Mouse (Mus musculus): ENCODE data around the gene BC003965.
"Not testable (repeated sequence)": the region's sequence is repeated elsewhere in the genome, so short reads cannot be mapped to it uniquely, and the experiment has no call there.

Gene BC003965

GRCm38 (mm10) chr17:25219492-25220295 lies 35.3 kb downstream of the BC003965 start:
- DNase-seq (ENCODE audit: low read depth, low spot score), result no peak

- DNase-seq (ENCODE audit: low read depth, low spot score), result no peak
Measured at GRCm38 (mm10) chr17:25220746-25221145, 36.4 kb downstream of the BC003965 start.

GRCm38 (mm10) chr17:25221821-25222503 lies 37.6 kb downstream of the BC003965 start:
- DNase-seq (ENCODE audit: low read depth, low spot score), result no peak

- DNase-seq (ENCODE audit: low read depth, low spot score), result not testable (repeated sequence)
Measured at GRCm38 (mm10) chr17:25222504-25222940, 38.2 kb downstream of the BC003965 start.

DNA sequence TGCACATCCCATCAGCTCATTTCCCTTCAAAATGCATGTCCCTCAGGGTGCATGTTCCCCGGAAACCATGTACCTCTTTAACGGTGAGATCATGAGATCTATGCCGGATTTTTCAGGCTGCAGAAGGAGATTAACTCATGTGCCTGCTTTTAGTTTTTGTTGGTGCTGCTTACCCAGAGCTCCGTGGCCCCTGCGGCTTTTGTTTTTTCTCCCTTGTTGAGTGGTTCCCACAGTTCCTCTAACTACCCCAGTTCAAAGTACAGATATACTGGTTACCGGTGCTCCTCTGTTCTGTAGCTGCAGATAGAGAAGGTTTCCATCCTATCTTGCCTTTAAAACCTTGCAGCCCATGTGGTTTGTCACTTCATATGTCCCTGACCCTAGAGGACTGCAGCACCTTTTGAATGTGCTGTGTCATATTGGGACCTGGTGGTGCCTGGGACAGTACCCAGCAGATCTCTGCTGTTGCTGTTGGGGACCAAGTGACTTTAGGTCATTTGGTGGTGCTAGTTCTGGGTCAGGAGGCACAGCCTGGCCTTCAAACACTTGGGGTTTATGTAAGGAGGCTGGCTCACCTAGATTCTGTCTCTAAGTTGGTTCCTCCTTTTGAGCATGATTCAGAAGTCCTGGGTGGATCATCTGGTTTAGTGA lies 38.7 kb downstream of the BC003965 start:
- DNase-seq (ENCODE audit: low read depth, low spot score), result peak; percentile 71

DNA sequence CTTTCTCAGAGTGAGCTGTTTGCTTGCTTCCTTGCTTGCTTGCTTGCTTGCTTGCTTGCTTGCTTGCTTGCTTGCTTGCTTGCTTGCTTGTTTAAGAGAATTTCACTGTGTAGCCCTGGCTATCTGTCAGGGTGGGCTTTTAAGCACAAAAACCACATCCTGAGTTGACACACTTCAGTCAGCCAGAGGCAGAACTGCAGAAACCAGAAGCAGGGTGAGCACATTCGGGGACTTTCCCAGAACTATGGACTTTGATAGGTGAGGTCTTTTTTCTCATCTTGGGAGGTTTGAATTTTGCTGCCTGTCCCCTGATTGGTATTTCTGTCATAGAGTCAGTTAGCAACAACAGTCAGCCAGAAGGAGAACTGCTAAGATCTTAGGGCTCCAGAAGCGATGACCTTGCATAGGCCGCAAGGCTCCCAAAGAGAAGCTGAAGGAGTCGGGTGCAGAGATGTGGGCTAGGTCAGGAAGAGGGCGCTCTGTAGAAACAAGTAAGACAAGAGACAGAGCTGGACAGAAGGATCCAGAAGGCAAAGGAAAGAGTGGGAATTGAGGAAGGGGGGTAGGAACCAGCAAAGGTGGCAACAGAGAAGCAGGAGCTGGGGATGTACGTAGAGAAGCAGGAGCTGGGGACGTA lies 40.4 kb downstream of the BC003965 start:
- DNase-seq (ENCODE audit: low read depth, low spot score), result no peak

DNA sequence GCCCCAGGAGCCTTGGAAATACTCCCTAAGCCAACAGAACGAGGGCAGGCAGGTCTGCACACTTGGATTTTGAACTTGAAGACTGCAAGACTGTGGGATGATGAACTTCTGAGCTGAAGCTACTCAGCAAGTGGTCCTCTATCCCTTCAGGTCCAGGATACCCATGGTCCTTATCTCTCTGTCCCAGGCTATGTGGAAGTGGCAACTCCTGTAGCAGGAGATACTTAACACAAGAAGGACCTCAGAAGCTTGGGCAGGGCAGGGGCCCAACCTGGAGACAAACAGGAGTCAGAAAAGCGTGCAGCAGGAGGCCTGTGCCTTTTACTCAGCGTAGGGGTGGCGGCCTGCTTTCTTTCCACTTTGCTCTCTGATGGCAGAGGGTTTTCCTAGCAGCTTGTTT lies 41.3 kb downstream of the BC003965 start:
- DNase-seq (ENCODE audit: low read depth, low spot score), result peak; percentile 69

GRCm38 (mm10) chr17:25227991-25228390 lies 43.6 kb downstream of the BC003965 start:
- DNase-seq (ENCODE audit: low read depth, low spot score), result no peak

GRCm38 (mm10) chr17:25230014-25230655 lies 45.8 kb downstream of the BC003965 start:
- DNase-seq (ENCODE audit: low read depth, low spot score), result not testable (repeated sequence)

DNA sequence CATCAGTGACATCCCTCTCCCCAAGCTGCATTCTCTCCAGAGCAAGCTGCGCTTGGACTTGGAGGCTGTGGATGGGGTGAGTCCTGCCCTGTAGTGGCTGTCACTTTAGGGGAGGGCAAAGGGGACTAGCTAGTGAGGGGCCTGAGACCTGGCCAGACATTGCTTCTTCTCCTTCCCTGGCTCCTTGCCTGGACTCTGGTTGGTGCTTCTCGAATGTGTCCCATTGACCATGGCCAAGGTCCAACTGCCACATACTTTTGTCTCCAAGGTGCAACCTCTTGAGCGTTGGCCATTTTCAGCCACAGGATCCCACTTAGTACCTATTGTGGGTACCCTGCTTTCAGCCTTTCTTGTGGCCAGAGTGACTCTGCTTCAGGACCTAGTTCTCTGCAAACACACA lies 46.3 kb downstream of the BC003965 start:
- DNase-seq (ENCODE audit: low read depth, low spot score), result no peak

DNA sequence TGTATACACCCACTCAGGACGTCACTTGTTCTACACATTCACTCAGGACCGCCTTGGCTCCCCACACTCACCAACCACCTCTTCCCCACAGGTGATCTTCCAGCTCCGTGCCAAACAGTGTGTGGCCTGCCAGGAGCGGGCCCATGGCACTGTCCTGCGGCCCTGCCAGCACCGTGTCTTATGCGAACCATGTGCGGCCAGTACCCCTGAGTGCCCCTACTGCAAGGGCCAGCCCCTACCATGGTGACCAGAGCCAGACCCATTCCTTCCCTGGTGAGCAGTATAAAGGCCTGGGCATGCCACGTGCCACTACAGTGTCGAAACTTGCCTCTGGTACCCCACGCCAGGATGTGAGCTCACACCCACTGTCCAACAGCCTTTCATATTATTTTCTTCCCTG lies 47.3 kb downstream of the BC003965 start:
- DNase-seq (ENCODE audit: low read depth, low spot score), result not testable (repeated sequence)

GRCm38 (mm10) chr17:25235635-25236034 lies 51.3 kb downstream of the BC003965 start:
- DNase-seq (ENCODE audit: low read depth, low spot score), result no peak

Data from c-Kit-negative CD71-positive TER-119-positive erythroid progenitor cells, embryonic 14.5 days (primary cell).